Mouse (Mus musculus) limb, embryonic 14.5 days (tissue): ENCODE data around the gene Spata16. TPM values are rescaled to one million over a fixed set of nuclear protein-coding genes. Genes with fewer than 3 reads are reported as not detected.

Source experiments
- ATAC-seq: fragments of 200-750 bp; cut with Nextera tagmentation; 2 replicates; pipeline ENCODE4 v1.8.0; 2017; ENCODE audit warnings: low read depth, moderate number of reproducible peaks, moderate TSS enrichment; ENCODE audit not compliant: low FRiP score
- DNase-seq: peaks from one replicate; pipeline ENCODE4 v3.0.0-alpha.2; 2015; ENCODE audit warnings: low spot score
- H3K27ac ChIP-seq: fragments of 300-500 bp; sonication (generic); replicated peaks from 2 replicates; pipeline ENCODE4 v1.5.1; 2014; ENCODE audit warnings: low read depth, mild to moderate bottlenecking, low read length, moderate library complexity, mixed read lengths
- H3K27me3 ChIP-seq: fragments of 300-500 bp; sonication (generic); 2 replicates; pipeline ENCODE4 v1.6.1; 2014; ENCODE audit warnings: low read length, mixed read lengths; ENCODE audit not compliant: control insufficient read depth, insufficient read depth
- H3K36me3 ChIP-seq: fragments of 300-500 bp; sonication (generic); 2 replicates; pipeline ENCODE4 v1.6.1; 2014; ENCODE audit warnings: mild to moderate bottlenecking, low read length, moderate library complexity, mixed read lengths; ENCODE audit not compliant: control insufficient read depth, insufficient read depth
- H3K4me1 ChIP-seq: fragments of 300-500 bp; sonication (generic); 2 replicates; pipeline ENCODE4 v1.6.1; 2014; ENCODE audit warnings: antibody characterized with exemption, low read length, mixed read lengths; ENCODE audit not compliant: control insufficient read depth, insufficient read depth
- H3K4me2 ChIP-seq: fragments of 300-500 bp; sonication (generic); replicated peaks from 2 replicates; pipeline ENCODE4 v1.6.1; 2014; ENCODE audit warnings: low read depth, mild to moderate bottlenecking, low read length, moderate library complexity; ENCODE audit not compliant: severe bottlenecking
- H3K4me3 ChIP-seq: fragments of 300-500 bp; sonication (generic); replicated peaks from 2 replicates; pipeline ENCODE4 v1.5.1; 2014; ENCODE audit warnings: low read length
- H3K9ac ChIP-seq: fragments of 300-500 bp; sonication (generic); 2 replicates; pipeline ENCODE4 v1.6.1; 2014; ENCODE audit warnings: mild to moderate bottlenecking, low read depth, low read length, moderate library complexity; ENCODE audit not compliant: severe bottlenecking
- H3K9me3 ChIP-seq: fragments of 300-500 bp; sonication (generic); 2 replicates; pipeline ENCODE4 v1.6.1; 2016; ENCODE audit warnings: low read length; ENCODE audit not compliant: control insufficient read depth
- POLR2A ChIP-seq: fragments of 200-500 bp; IDR thresholded peaks from 2 replicates; pipeline ENCODE4 v1.8.0; 2012; ENCODE audit warnings: inconsistent platforms, mild to moderate bottlenecking, moderate library complexity, borderline replicate concordance; ENCODE audit not compliant: insufficient read depth, insufficient read length; ENCODE audit errors: extremely low read depth
- WGBS: fragments of 180-500 bp; shearing (Covaris S2); extraction: QIAGEN DNeasy Blood & Tissue Kit; methylation state at CpG from one replicate; pipeline ENCODE4 v1.1.7; 2014; 5-methylcytosine and 5-hydroxymethylcytosine counted together
- microRNA-seq: library from miRNA; unstranded; fragments of <30 nt; microRNA quantifications from one replicate; pipeline ENCODE4, GENCODE M21; 2016
- polyA plus RNA-seq, 2 experiments: library from polyadenylated mRNA; depleted of rRNA in 1 of 2; stranded (reverse) in 1 of 2; unstranded in 1 of 2; fragments of >200 nt; fragmentation: Nextera tagmentation in 1 of 2; extraction: Ambion mirVana in 1 of 2; gene quantifications; 2 replicates each; pipeline versions ENCODE4 v1.2.1 to v1.2.3; 2012 to 2014

Gene Spata16
- polyA plus RNA-seq, 2 experiments: not detected

- ATAC-seq (no peak), DNase-seq (no peak)
- H3K27me3 ChIP-seq: peaks cover 27% of the 10 kb centered on the region
- TF ChIP-seq POLR2A: no peak
- H3K4me1 ChIP-seq: peaks cover 4% of the 10 kb centered on the region; the same call in 1 of the 2 replicates
- H3K27ac ChIP-seq: no peak overlapping the region
- H3K4me2 ChIP-seq: no peak overlapping the region
- H3K9ac ChIP-seq: no peak overlapping the region
- H3K36me3 ChIP-seq: no peaks in the 10 kb centered on the region
- 82% methylated on average over 3 of the region's 3 CpGs for WGBS
- no peak overlapping the region for H3K4me3 ChIP-seq
- H3K9me3 ChIP-seq: no peaks in the 10 kb centered on the region
Measured at GRCm38 (mm10) chr3:27027957-27028356, 390.5 kb downstream of the Spata16 start.

- DNase-seq: no peak
- Histone ChIP-seq H3K27ac (no peak overlapping the region), H3K4me3 (no peak overlapping the region), H3K27me3 (peaks cover 33% of the 10 kb centered on the region), H3K9me3 (no peaks in the 10 kb centered on the region), H3K4me1 (peaks cover 4% of the 10 kb centered on the region; the same call in 1 of the 2 replicates), H3K36me3 (no peaks in the 10 kb centered on the region), H3K9ac (no peak overlapping the region), H3K4me2 (no peak overlapping the region)
- no peak for TF ChIP-seq POLR2A
- ATAC-seq: no peak
Measured at GRCm38 (mm10) chr3:27028526-27028925, 391.1 kb downstream of the Spata16 start.

GRCm38 (mm10) chr3:27030067-27030857 is 392.8 kb downstream of the Spata16 start:
- peaks cover 4% of the 10 kb centered on the region; the same call in 1 of the 2 replicates for H3K4me1 ChIP-seq
- no peak overlapping the region for H3K4me3 ChIP-seq
- H3K4me2 ChIP-seq: no peak overlapping the region
- peaks cover 39% of the 10 kb centered on the region for H3K27me3 ChIP-seq
- 51% methylated on average over 8 of the region's 8 CpGs for WGBS
- no peaks in the 10 kb centered on the region for H3K36me3 ChIP-seq
- no peaks in the 10 kb centered on the region for H3K9me3 ChIP-seq
- DNase-seq (peak; percentile 75), ATAC-seq (peak; percentile 77; the same call in 1 of the 2 replicates)
- no peak overlapping the region for H3K9ac ChIP-seq
- TF ChIP-seq POLR2A: no peak
- no peak overlapping the region for H3K27ac ChIP-seq

Small RNA genes within 50 kb of the gene (microRNA-seq; reads per million reads assigned to microRNA genes)
- not detected for gene Gm25773
- gene Gm44464: not detected
